Mouse (Mus musculus): ENCODE results near the gene Klhl18.

Klhl18 gene

GRCm38 (mm10) chr9:110476124-110477091 lies at the start of gene Klhl18, which contains the start of gene Kif9:
Klhl18 (minus strand) TSS chr9:110476694.
Kif9 (plus strand) TSS chr9:110476958.
- peak; percentile 94 to 96 for DNase-seq (ENCODE audit: low spot score in 2 of 2)

GRCm38 (mm10) chr9:110525737-110526136 lies 49.2 kb upstream of the Klhl18 start:
- DNase-seq (ENCODE audit: low spot score in 2 of 2) = no peak

- DNase-seq (ENCODE audit: low spot score in 2 of 2) = peak; percentile 24 to 64
Observed at GRCm38 (mm10) chr9:110490913-110491312, 14.4 kb upstream of the Klhl18 start.

GRCm38 (mm10) chr9:110488841-110489240 lies 12.3 kb upstream of the Klhl18 start:
- no peak for DNase-seq (ENCODE audit: low spot score in 2 of 2)

GRCm38 (mm10) chr9:110478639-110479038 lies 2.1 kb upstream of the Klhl18 start:
- no peak for DNase-seq (ENCODE audit: low spot score in 2 of 2)

- DNase-seq (ENCODE audit: low spot score in 2 of 2) = no peak
Observed at GRCm38 (mm10) chr9:110477951-110478350, 1.5 kb upstream of the Klhl18 start.

- peak; percentile 34 to 72 for DNase-seq (ENCODE audit: low spot score in 2 of 2)
Observed at GRCm38 (mm10) chr9:110466179-110466578, 10.3 kb downstream of the Klhl18 start.

- DNase-seq (ENCODE audit: low spot score in 2 of 2) = no peak
Observed at GRCm38 (mm10) chr9:110465336-110465735, 11.2 kb downstream of the Klhl18 start.

- no peak for DNase-seq (ENCODE audit: low spot score in 2 of 2)
Observed at GRCm38 (mm10) chr9:110463983-110464591, 12.4 kb downstream of the Klhl18 start.

- DNase-seq (ENCODE audit: low spot score in 2 of 2) = no peak
Observed at GRCm38 (mm10) chr9:110462321-110462720, 14.2 kb downstream of the Klhl18 start.

GRCm38 (mm10) chr9:110460884-110461815 lies 15.3 kb downstream of the Klhl18 start:
- no peak for DNase-seq (ENCODE audit: low spot score in 2 of 2)

- peak in 1 of 2 experiments; percentile 37 for DNase-seq (ENCODE audit: low spot score in 2 of 2)
Observed at GRCm38 (mm10) chr9:110459145-110459727, 17.3 kb downstream of the Klhl18 start.

GRCm38 (mm10) chr9:110457926-110458325 lies 18.6 kb downstream of the Klhl18 start:
- DNase-seq (ENCODE audit: low spot score in 2 of 2) = no peak

GRCm38 (mm10) chr9:110452523-110452922 lies 24.0 kb downstream of the Klhl18 start:
- no peak for DNase-seq (ENCODE audit: low spot score in 2 of 2)

- DNase-seq (ENCODE audit: low spot score in 2 of 2) = peak; percentile 41 to 80
Observed at GRCm38 (mm10) chr9:110448857-110449617, 27.5 kb downstream of the Klhl18 start.

- DNase-seq (ENCODE audit: low spot score in 2 of 2) = no peak
Observed at GRCm38 (mm10) chr9:110448356-110448755, 28.1 kb downstream of the Klhl18 start.

- no peak for DNase-seq (ENCODE audit: low spot score in 2 of 2)
Observed at GRCm38 (mm10) chr9:110440559-110440958, 35.9 kb downstream of the Klhl18 start.

GRCm38 (mm10) chr9:110440049-110440448 lies 36.4 kb downstream of the Klhl18 start:
- DNase-seq (ENCODE audit: low spot score in 2 of 2) = no peak

- DNase-seq (ENCODE audit: low spot score in 2 of 2) = no peak
Observed at GRCm38 (mm10) chr9:110436041-110436440, 40.5 kb downstream of the Klhl18 start.

- DNase-seq (ENCODE audit: low spot score in 2 of 2) = no peak
Observed at GRCm38 (mm10) chr9:110433045-110433444, 43.4 kb downstream of the Klhl18 start.

Measured in spleen, postnatal 10 days (tissue).